In the genomic region with DNA sequence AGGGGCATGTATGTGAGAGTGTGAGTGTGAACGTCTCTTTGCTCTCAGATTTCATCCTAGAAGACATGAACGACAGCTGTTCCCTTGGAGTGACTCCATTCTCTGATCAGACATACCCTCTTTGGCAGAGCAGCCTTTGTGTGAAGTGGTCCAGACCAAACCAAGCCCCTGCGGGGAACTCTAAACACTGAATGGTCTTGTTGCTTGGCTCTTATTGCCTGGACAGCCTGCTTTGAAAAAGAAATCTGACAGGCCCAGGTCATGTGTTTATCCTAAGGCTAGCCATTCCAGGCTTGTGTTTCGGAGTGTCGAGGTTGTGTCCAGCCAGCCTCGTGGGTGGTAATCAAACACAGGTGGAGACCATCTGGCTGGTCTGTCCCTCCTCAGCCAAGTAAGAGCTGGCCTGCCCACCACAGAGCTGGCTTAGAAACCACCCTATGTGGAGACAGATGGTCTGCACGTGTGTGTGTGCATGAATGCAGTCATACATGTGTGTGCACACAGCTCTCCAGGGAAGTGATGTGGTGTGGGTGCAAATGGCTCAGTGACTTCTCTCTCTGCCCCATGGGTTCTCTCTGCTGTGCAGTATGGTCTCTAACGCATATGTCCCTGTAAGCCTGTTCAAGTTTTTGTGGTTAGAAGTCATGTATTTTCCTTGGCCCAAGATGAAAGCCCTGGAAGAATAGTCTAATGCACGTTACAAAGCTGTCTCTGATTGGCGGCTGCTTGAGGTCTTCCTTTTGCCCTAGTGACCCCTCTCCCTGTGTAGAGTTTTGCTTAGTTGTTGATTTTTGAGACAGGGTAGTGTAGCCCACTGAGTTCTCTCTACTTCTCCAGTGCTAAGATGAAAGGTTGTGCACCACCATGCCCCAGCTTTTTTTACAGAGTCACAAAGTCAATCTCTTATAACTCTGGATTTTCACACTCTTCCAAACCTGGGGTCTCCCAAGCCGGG, we compare ENCODE assay signal across 8 mouse cellular contexts. TPM values are rescaled to one million over a fixed set of nuclear protein-coding genes. Genes with fewer than 3 reads are reported as not detected.
DNase-seq lines count a peak whose midpoint lies in the region; ATAC-seq lines count a peak whose summit lies in the region.

No protein-coding gene starts in this region.

- H3K4me3 ChIP-seq in embryonic facial prominence, embryonic 12.5 days = no peak overlapping the region
- no peak overlapping the region for H3K4me3 ChIP-seq in limb, embryonic 11.5 days (ENCODE audit: low read depth, low read length)
- H3K4me3 ChIP-seq in stomach, embryonic 16.5 days (replicated peaks; ENCODE audit: low read length) = no peak overlapping the region

- 19% methylated on average over 11 of the region's 11 CpGs for WGBS in embryonic facial prominence, embryonic 12.5 days
- WGBS in limb, embryonic 11.5 days = 19% methylated on average over 11 of the region's 11 CpGs
- 32% methylated on average over 11 of the region's 11 CpGs for WGBS in stomach, embryonic 16.5 days

- no peaks in the 10 kb centered on the region for H3K27me3 ChIP-seq in embryonic facial prominence, embryonic 12.5 days
- H3K27me3 ChIP-seq in limb, embryonic 11.5 days (ENCODE audit: control insufficient read depth, insufficient read depth, low read length) = no peaks in the 10 kb centered on the region
- no peaks in the 10 kb centered on the region for H3K27me3 ChIP-seq in stomach, embryonic 16.5 days (ENCODE audit: control insufficient read depth, insufficient read depth, low read length)

- peaks cover 36% of the 10 kb centered on the region for H3K4me1 ChIP-seq in embryonic facial prominence, embryonic 12.5 days
- peaks cover 19% of the 10 kb centered on the region for H3K4me1 ChIP-seq in limb, embryonic 11.5 days (ENCODE audit: control insufficient read depth, insufficient read depth, low read length)
- H3K4me1 ChIP-seq in stomach, embryonic 16.5 days (ENCODE audit: control insufficient read depth, insufficient read depth, low read length) = peaks cover 35% of the 10 kb centered on the region

- peak overlapping the region; percentile 76 for H3K27ac ChIP-seq in embryonic facial prominence, embryonic 12.5 days
- H3K27ac ChIP-seq in limb, embryonic 11.5 days (replicated peaks; ENCODE audit: low read depth, low read length) = peak overlapping the region; percentile 72
- H3K27ac ChIP-seq in stomach, embryonic 16.5 days (ENCODE audit: low read length) = peak overlapping the region; percentile 64

- ATAC-seq in embryonic facial prominence, embryonic 12.5 days (ENCODE audit: insufficient number of reproducible peaks, insufficient read depth, low FRiP score, low TSS enrichment) = peak; percentile 84
- ATAC-seq in limb, embryonic 11.5 days (ENCODE audit: insufficient number of reproducible peaks, low FRiP score, low TSS enrichment, low read depth) = peak; percentile 86
- peak; percentile 79; the same call in 1 of the 2 replicates for ATAC-seq in stomach, embryonic 16.5 days (ENCODE audit: insufficient read depth, low FRiP score)
- no peak for ATAC-seq in megakaryocyte, adult 5-6 weeks (ENCODE audit: poor library complexity, severe bottlenecking)

- H3K9ac ChIP-seq in embryonic facial prominence, embryonic 12.5 days = no peak overlapping the region
- 0 out of 2 replicates have a peak overlapping the region, but pooled peaks have one; percentile 24 for H3K9ac ChIP-seq in limb, embryonic 11.5 days (ENCODE audit: low read length)
- H3K9ac ChIP-seq in stomach, embryonic 16.5 days (ENCODE audit: low read length) = no peak overlapping the region

- DNase-seq in lung, postnatal 10 days = peak; percentile 44
- no peak for DNase-seq in lung, postnatal 36 days
- peak; percentile 85 for DNase-seq in limb, embryonic 11.5 days (ENCODE audit: low spot score)
- no peak for DNase-seq in layer of hippocampus, adult 9-10 months (ENCODE audit: low spot score)
- DNase-seq in right cerebral cortex, postnatal 4 days = no peak

- H3K36me3 ChIP-seq in embryonic facial prominence, embryonic 12.5 days = peaks cover 7% of the 10 kb centered on the region; the same call in 1 of the 2 replicates
- no peaks in the 10 kb centered on the region for H3K36me3 ChIP-seq in limb, embryonic 11.5 days (ENCODE audit: control insufficient read depth, insufficient read depth, low read length)
- H3K36me3 ChIP-seq in stomach, embryonic 16.5 days (ENCODE audit: control insufficient read depth, insufficient read depth, low read length) = no peaks in the 10 kb centered on the region

- no peak overlapping the region; the same call in 1 of the 2 replicates for H3K4me2 ChIP-seq in embryonic facial prominence, embryonic 12.5 days (replicated peaks)
- H3K4me2 ChIP-seq in limb, embryonic 11.5 days (ENCODE audit: low read depth, severe bottlenecking) = no peak overlapping the region
- H3K4me2 ChIP-seq in stomach, embryonic 16.5 days (ENCODE audit: low read depth, low read length) = no peak overlapping the region

- no peaks in the 10 kb centered on the region for H3K9me3 ChIP-seq in embryonic facial prominence, embryonic 12.5 days
- no peaks in the 10 kb centered on the region for H3K9me3 ChIP-seq in limb, embryonic 11.5 days (ENCODE audit: control insufficient read depth, low read length)
- H3K9me3 ChIP-seq in stomach, embryonic 16.5 days (replicated peaks; ENCODE audit: control insufficient read depth, low read length) = no peaks in the 10 kb centered on the region

RNA-seq across cellular contexts. Expression of a gene that starts 26.0 kb away (rescaled TPM):
- 44.9 and 47.6 TPM in 2 replicates for polyA plus RNA-seq in embryonic facial prominence, embryonic 12.5 days (2016; fragmentation: Nextera tagmentation; extraction: Ambion mirVana)
- polyA plus RNA-seq in limb, embryonic 11.5 days (2014; fragmentation: Nextera tagmentation; extraction: Ambion mirVana) = 45.3 and 46.8 TPM in 2 replicates
- polyA plus RNA-seq in stomach, embryonic 16.5 days (2015; fragmentation: Nextera tagmentation; extraction: Ambion mirVana) = 26.4 and 27.4 TPM in 2 replicates
- total RNA-seq in megakaryocyte, adult 5-6 weeks (2015) = 6.4 and 6.9 TPM in 2 replicates
- total RNA-seq in megakaryocyte, adult 5-6 weeks (2017) = 3.0 and 5.5 TPM in 2 replicates

RNA-seq across cellular contexts. Expression of a gene that starts 27.1 kb away (rescaled TPM):
- 157 and 161 TPM in 2 replicates for polyA plus RNA-seq in embryonic facial prominence, embryonic 12.5 days (2016; fragmentation: Nextera tagmentation; extraction: Ambion mirVana)
- polyA plus RNA-seq in limb, embryonic 11.5 days (2014; fragmentation: Nextera tagmentation; extraction: Ambion mirVana) = 147 and 158 TPM in 2 replicates
- polyA plus RNA-seq in stomach, embryonic 16.5 days (2015; fragmentation: Nextera tagmentation; extraction: Ambion mirVana) = 135 and 146 TPM in 2 replicates
- total RNA-seq in megakaryocyte, adult 5-6 weeks (2015) = 52.7 and 59.6 TPM in 2 replicates
- total RNA-seq in megakaryocyte, adult 5-6 weeks (2017) = 98.0 and 106 TPM in 2 replicates

Comparison
In these comparisons a context has a peak if more than half of its experiments do, and no peak if none do; other contexts are left out.
1. DNase-seq: peak in lung, postnatal 10 days (single experiment) and limb, embryonic 11.5 days (single experiment); none in lung, postnatal 36 days (single experiment), layer of hippocampus, adult 9-10 months (single experiment) and right cerebral cortex, postnatal 4 days (single experiment).
2. Peak in every context shown above with its lines, with median percentiles within 50 percentile points of each other: H3K27ac ChIP-seq.